In the genomic region with DNA sequence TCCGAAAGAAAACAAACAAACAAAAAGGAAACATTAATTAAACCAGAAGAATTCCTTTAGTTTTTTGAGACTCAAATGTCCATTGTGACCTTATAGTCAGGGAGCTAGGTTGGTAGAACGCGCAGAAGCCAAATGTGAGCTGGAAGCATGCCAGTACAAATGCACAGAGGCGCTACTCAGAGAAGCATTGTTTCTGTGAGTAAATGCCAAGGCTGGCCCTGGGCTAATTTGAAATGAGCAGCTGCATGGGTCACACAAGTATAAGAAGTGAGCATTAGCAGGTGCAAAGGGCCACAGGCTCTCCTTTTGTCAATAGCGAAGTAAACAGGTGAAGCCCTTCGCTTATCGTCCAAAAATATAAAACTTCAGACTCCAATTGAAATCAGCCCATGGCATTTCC, we compare ENCODE assay signal across 14 mouse cellular contexts.
A peak's percentile ranks its signal among the peaks of the same experiment; 100 is the strongest.
DNase-seq lines count a peak whose midpoint lies in the region; ATAC-seq lines count a peak whose summit lies in the region.
"Had no signal": no experiment of that assay in that cellular context is flagged by ENCODE, and none has a peak within 500 bp of the region (broad histone marks: within the 10 kb centered on the region; RNA-seq: fewer than 3 reads in every experiment).

No protein-coding gene starts in this region.

- 72% methylated on average over 7 of the region's 7 CpGs for WGBS in embryonic facial prominence, embryonic 14.5 days
- 88% methylated on average over 7 of the region's 7 CpGs for WGBS in embryonic facial prominence, embryonic 10.5 days
- WGBS in forebrain, embryonic 15.5 days: 32% methylated on average over 7 of the region's 7 CpGs

- H3K9me3 ChIP-seq in embryonic facial prominence, embryonic 14.5 days (ENCODE audit: control insufficient read depth, low read length): no peaks in the 10 kb centered on the region
- no peaks in the 10 kb centered on the region; the same call in 1 of the 2 replicates for H3K9me3 ChIP-seq in embryonic facial prominence, embryonic 10.5 days
- H3K9me3 ChIP-seq in forebrain, embryonic 15.5 days: no peaks in the 10 kb centered on the region
- H3K9me3 ChIP-seq: embryonic facial prominence, embryonic 13.5 days; limb, embryonic 12.5 days; midbrain, embryonic 10.5 days had no signal

- no peak overlapping the region for H3K4me2 ChIP-seq in embryonic facial prominence, embryonic 14.5 days (ENCODE audit: low read depth, low read length)
- no peak overlapping the region for H3K4me2 ChIP-seq in forebrain, embryonic 15.5 days (replicated peaks)
- H3K4me2 ChIP-seq: embryonic facial prominence, embryonic 13.5 days; limb, embryonic 12.5 days had no signal

- intact Hi-C loops in left cerebral cortex, postnatal 4 days (cut with DNase I): no loop called here

- no peaks in the 10 kb centered on the region for H3K27me3 ChIP-seq in embryonic facial prominence, embryonic 14.5 days (replicated peaks; ENCODE audit: control insufficient read depth, insufficient read depth, low read length)
- H3K27me3 ChIP-seq in embryonic facial prominence, embryonic 10.5 days (replicated peaks; ENCODE audit: low read depth, poor library complexity, severe bottlenecking): no peaks in the 10 kb centered on the region
- H3K27me3 ChIP-seq in forebrain, embryonic 15.5 days: no peaks in the 10 kb centered on the region
- H3K27me3 ChIP-seq: embryonic facial prominence, embryonic 13.5 days; limb, embryonic 12.5 days had no signal

- H3K27ac ChIP-seq in embryonic facial prominence, embryonic 14.5 days (replicated peaks; ENCODE audit: low read depth, low read length): no peak overlapping the region
- H3K27ac ChIP-seq in embryonic facial prominence, embryonic 10.5 days (replicated peaks): no peak overlapping the region
- no peak overlapping the region for H3K27ac ChIP-seq in forebrain, embryonic 15.5 days (replicated peaks)
- H3K27ac ChIP-seq: embryonic facial prominence, embryonic 13.5 days; kidney, postnatal 0 days; limb, embryonic 12.5 days; midbrain, embryonic 10.5 days had no signal

- peak; percentile 58 for DNase-seq in embryonic facial prominence, embryonic 14.5 days (ENCODE audit: low spot score)
- DNase-seq in embryonic facial prominence, embryonic 10.5 days (ENCODE audit: low spot score): no peak
- DNase-seq in left cerebral cortex, postnatal 4 days: peak; percentile 13
- no peak for DNase-seq in left cerebral cortex, adult 8-10 months (ENCODE audit: low spot score in 2 of 2)
- DNase-seq in adrenal gland, postnatal 14 days: peak; percentile 44
- DNase-seq in ovary, postnatal 10 days (ENCODE audit: low spot score): no peak
- no peak for DNase-seq in thymus, postnatal 25 days
- DNase-seq: heart, postnatal 36 days; thymus, adult 2 months had no signal

- no peaks in the 10 kb centered on the region for H3K36me3 ChIP-seq in embryonic facial prominence, embryonic 14.5 days (ENCODE audit: control insufficient read depth, insufficient read depth, low read length)
- no peaks in the 10 kb centered on the region for H3K36me3 ChIP-seq in embryonic facial prominence, embryonic 10.5 days (replicated peaks)
- H3K36me3 ChIP-seq in forebrain, embryonic 15.5 days: no peaks in the 10 kb centered on the region
- H3K36me3 ChIP-seq: embryonic facial prominence, embryonic 13.5 days; limb, embryonic 12.5 days; midbrain, embryonic 10.5 days had no signal

- no peak overlapping the region for H3K9ac ChIP-seq in embryonic facial prominence, embryonic 14.5 days (ENCODE audit: low read depth, low read length)
- H3K9ac ChIP-seq in forebrain, embryonic 15.5 days (replicated peaks): no peak overlapping the region
- H3K9ac ChIP-seq: embryonic facial prominence, embryonic 13.5 days; limb, embryonic 12.5 days had no signal

- ATAC-seq in embryonic facial prominence, embryonic 14.5 days (ENCODE audit: low read depth): peak; percentile 62
- ATAC-seq in forebrain, embryonic 15.5 days (replicated peaks): 0 out of 2 replicates have a peak, but pooled peaks have one; percentile 29

- no peaks in the 10 kb centered on the region for H3K4me1 ChIP-seq in embryonic facial prominence, embryonic 14.5 days (ENCODE audit: control insufficient read depth, insufficient read depth, low read length)
- no peaks in the 10 kb centered on the region for H3K4me1 ChIP-seq in embryonic facial prominence, embryonic 10.5 days
- peaks cover 4% of the 10 kb centered on the region for H3K4me1 ChIP-seq in forebrain, embryonic 15.5 days
- H3K4me1 ChIP-seq: embryonic facial prominence, embryonic 13.5 days; limb, embryonic 12.5 days; midbrain, embryonic 10.5 days had no signal

- no peak overlapping the region for H3K4me3 ChIP-seq in embryonic facial prominence, embryonic 14.5 days (ENCODE audit: low read depth, low read length)
- H3K4me3 ChIP-seq in embryonic facial prominence, embryonic 10.5 days: no peak overlapping the region
- H3K4me3 ChIP-seq in forebrain, embryonic 15.5 days: no peak overlapping the region
- H3K4me3 ChIP-seq: embryonic facial prominence, embryonic 13.5 days; limb, embryonic 12.5 days; midbrain, embryonic 10.5 days had no signal

Comparison
In these comparisons a context has a peak if more than half of its experiments do, and no peak if none do; other contexts are left out.
1. DNase-seq: peak in embryonic facial prominence, embryonic 14.5 days (single experiment), left cerebral cortex, postnatal 4 days (single experiment) and adrenal gland, postnatal 14 days (single experiment); none in embryonic facial prominence, embryonic 10.5 days (single experiment), left cerebral cortex, adult 8-10 months (0 of 2), ovary, postnatal 10 days (single experiment) and thymus, postnatal 25 days (single experiment).